Mouse (Mus musculus): ENCODE measurements around the gene Kif14. TPM values are rescaled to one million over a fixed set of nuclear protein-coding genes. Genes with fewer than 3 reads are reported as not detected.

Gene Kif14
- polyA plus RNA-seq (2014; fragmentation: Illumina TruSeq; extraction: RNeasy Lipid Tissue Mini Kit (QIAGEN cat#74804)), result 6.6 TPM

DNA sequence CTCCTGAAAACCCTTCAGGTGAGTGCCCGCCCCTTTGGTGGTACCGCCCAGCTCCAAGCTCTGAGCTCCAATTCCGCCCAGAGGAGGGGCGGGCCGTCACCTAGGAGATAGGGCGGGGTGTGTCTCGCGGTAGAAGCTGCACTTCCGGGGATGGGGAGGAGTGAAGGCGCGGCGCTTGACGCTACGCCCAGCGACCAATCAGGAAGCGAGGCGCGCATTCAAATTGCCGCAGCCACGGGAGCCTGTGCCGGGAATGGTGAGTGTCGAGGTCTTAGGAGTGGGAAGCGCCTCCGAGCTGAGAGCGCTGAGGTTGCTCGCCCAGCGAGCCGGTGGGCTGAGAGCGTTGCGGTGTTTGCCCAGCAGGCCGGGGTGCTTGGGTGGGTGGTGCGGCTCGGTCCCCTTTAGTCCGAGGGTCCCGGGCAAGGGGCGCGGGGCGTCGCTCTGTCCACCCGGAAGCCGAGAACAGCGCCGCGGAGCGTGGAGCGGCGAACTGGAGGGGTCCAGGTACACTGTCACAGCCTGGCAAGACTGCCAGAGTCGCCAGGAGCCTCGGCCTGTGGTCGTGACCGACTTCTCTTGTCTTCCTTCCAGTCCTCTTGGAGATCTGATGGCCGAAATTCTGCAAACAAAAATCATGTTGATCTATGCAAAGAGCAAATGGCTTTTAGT lies at the start of gene Kif14:
Gene Kif14 (plus strand): TSS at position 201 of the 669 bp plus-strand sequence.

Other genes with a start within 250 kb of the Kif14 start
- gene Inava, start 232.1 kb upstream of the Kif14 start, polyA plus RNA-seq (2014; fragmentation: Illumina TruSeq; extraction: RNeasy Lipid Tissue Mini Kit (QIAGEN cat#74804)), result 0.20 TPM
- gene Gpr25, start 205.5 kb upstream of the Kif14 start, polyA plus RNA-seq (2014; fragmentation: Illumina TruSeq; extraction: RNeasy Lipid Tissue Mini Kit (QIAGEN cat#74804)), result not detected
- 85.5 TPM for gene Camsap2, start 120.2 kb upstream of the Kif14 start, polyA plus RNA-seq (2014; fragmentation: Illumina TruSeq; extraction: RNeasy Lipid Tissue Mini Kit (QIAGEN cat#74804))
- 4.8 TPM for gene Ddx59, start 51.1 kb upstream of the Kif14 start, polyA plus RNA-seq (2014; fragmentation: Illumina TruSeq; extraction: RNeasy Lipid Tissue Mini Kit (QIAGEN cat#74804))
- gene Zfp281, start 158.6 kb downstream of the Kif14 start, polyA plus RNA-seq (2014; fragmentation: Illumina TruSeq; extraction: RNeasy Lipid Tissue Mini Kit (QIAGEN cat#74804)), result 82.0 TPM

Measured in ovary, adult 10 weeks (tissue).